8 mouse cellular contexts compared by ENCODE assay signal in the genomic region with DNA sequence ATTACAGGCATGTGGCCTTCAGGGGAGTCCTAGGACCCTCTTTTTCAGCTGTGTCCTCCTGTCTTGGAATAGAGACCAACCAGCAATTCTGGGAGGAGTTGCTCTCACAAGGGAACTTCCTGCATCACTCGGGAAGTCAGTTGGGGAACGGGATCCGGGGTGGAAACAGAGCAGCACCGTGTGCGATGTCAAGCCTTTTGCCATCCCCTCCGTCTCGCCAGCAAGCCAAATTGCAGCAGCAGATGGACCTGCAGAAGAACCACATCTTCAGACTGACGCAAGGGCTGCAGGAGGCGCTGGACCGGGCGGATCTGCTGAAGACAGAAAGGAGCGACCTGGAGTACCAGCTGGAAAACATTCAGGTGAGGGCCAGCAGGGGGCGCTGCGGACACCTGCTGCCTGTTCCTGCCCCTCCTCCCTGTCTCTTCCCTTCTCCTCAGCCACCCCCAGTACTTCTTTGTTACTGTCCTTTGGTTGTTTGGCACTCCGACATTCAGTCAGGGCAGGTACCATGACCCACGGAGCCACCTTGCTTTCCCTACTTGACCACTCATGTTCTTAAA. TPM values are rescaled to one million over a fixed set of nuclear protein-coding genes. Genes with fewer than 3 reads are reported as not detected.
DNase-seq lines count a peak whose midpoint lies in the region; ATAC-seq and TF ChIP-seq lines count a peak whose summit lies in the region.

No protein-coding gene starts in this region.

- WGBS in kidney, embryonic 15.5 days = 57% methylated on average over 16 of the region's 16 CpGs
- WGBS in midbrain, postnatal 0 days = 63% methylated on average over 16 of the region's 16 CpGs

- H3K79me2 ChIP-seq in C2C12 (ENCODE audit: control insufficient read depth, insufficient read depth) = no peaks in the 10 kb centered on the region

- H3K4me1 ChIP-seq in kidney, embryonic 15.5 days = peaks cover 46% of the 10 kb centered on the region
- H3K4me1 ChIP-seq in midbrain, postnatal 0 days (ENCODE audit: insufficient read depth, low read length) = 0 out of 2 replicates have a peak, but pooled peaks cover 7% of the 10 kb centered on the region

- ATAC-seq in kidney, embryonic 15.5 days (replicated peaks; ENCODE audit: low FRiP score) = no peak
- ATAC-seq in midbrain, postnatal 0 days (ENCODE audit: low FRiP score) = no peak
- no peak for ATAC-seq in megakaryocyte, adult 5-6 weeks (ENCODE audit: poor library complexity, severe bottlenecking)

- peak overlapping the region; percentile 88 for H3K27ac ChIP-seq in kidney, embryonic 15.5 days
- H3K27ac ChIP-seq in midbrain, postnatal 0 days (ENCODE audit: low read depth, low read length) = no peak overlapping the region

- H3K9me3 ChIP-seq in kidney, embryonic 15.5 days (replicated peaks) = no peaks in the 10 kb centered on the region
- no peaks in the 10 kb centered on the region for H3K9me3 ChIP-seq in midbrain, postnatal 0 days (ENCODE audit: low read length)

- H3K27me3 ChIP-seq in C2C12 (ENCODE audit: control insufficient read depth, insufficient read depth, insufficient read length) = no peaks in the 10 kb centered on the region
- H3K27me3 ChIP-seq in kidney, embryonic 15.5 days = no peaks in the 10 kb centered on the region
- no peaks in the 10 kb centered on the region for H3K27me3 ChIP-seq in midbrain, postnatal 0 days (ENCODE audit: insufficient read depth, low read length)

- no peak overlapping the region for H3ac ChIP-seq in C2C12 (ENCODE audit: control insufficient read depth, insufficient read length, low read depth)

- no peak for TF ChIP-seq POLR2A in brain, embryonic 14.5 days (IDR thresholded peaks at IDR 0.05; ENCODE audit: borderline replicate concordance, extremely low read depth, insufficient read depth, insufficient read length, poor library complexity, severe bottlenecking)

- no peak overlapping the region for H3K4me3 ChIP-seq in C2C12 (ENCODE audit: insufficient read depth, poor library complexity, severe bottlenecking)
- H3K4me3 ChIP-seq in kidney, embryonic 15.5 days (replicated peaks) = no peak overlapping the region
- no peak overlapping the region for H3K4me3 ChIP-seq in midbrain, postnatal 0 days (ENCODE audit: low read depth, low read length)

- no peaks in the 10 kb centered on the region for H3K79me3 ChIP-seq in C2C12 (ENCODE audit: low read depth)

- no peak overlapping the region for H3K9ac ChIP-seq in kidney, embryonic 15.5 days
- H3K9ac ChIP-seq in midbrain, postnatal 0 days (replicated peaks; ENCODE audit: low read length, poor library complexity, severe bottlenecking) = no peak overlapping the region

- peak; percentile 36 for DNase-seq in gastrocnemius, postnatal 10 days
- DNase-seq in gastrocnemius, adult 18-20 months (ENCODE audit: low spot score) = no peak
- no peak for DNase-seq in brain, embryonic 14.5 days (ENCODE audit: low read depth)
- no peak for DNase-seq in midbrain, postnatal 0 days (ENCODE audit: low spot score)
- DNase-seq in urinary bladder, postnatal 10 days (ENCODE audit: low spot score) = no peak

- TF ChIP-seq CTCF in C2C12 (IDR thresholded peaks at IDR 0.05; ENCODE audit: control insufficient read depth, insufficient read depth, insufficient read length) = peak; percentile 58
- TF ChIP-seq CTCF in brain, embryonic 14.5 days (IDR thresholded peaks at IDR 0.05; ENCODE audit: borderline replicate concordance, extremely low read depth, insufficient read depth, insufficient read length) = peak; percentile 65
- TF ChIP-seq CTCF in midbrain, postnatal 0 days (IDR thresholded peaks at IDR 0.05) = peak; percentile 54

- no peak overlapping the region for H3K4me2 ChIP-seq in kidney, embryonic 15.5 days
- H3K4me2 ChIP-seq in midbrain, postnatal 0 days (ENCODE audit: low read depth, low read length, poor library complexity, severe bottlenecking) = no peak overlapping the region

- peaks cover 45% of the 10 kb centered on the region for H3K36me3 ChIP-seq in C2C12 (ENCODE audit: control insufficient read depth, insufficient read depth)
- peaks cover 46% of the 10 kb centered on the region for H3K36me3 ChIP-seq in kidney, embryonic 15.5 days
- peaks cover 23% of the 10 kb centered on the region for H3K36me3 ChIP-seq in midbrain, postnatal 0 days (ENCODE audit: insufficient read depth, low read length)

TF ChIP-seq in C2C12, 6 proteins besides CTCF, POLR2A, EP300 and RAD21:
- TF ChIP-seq MAX (IDR thresholded peaks at IDR 0.05) (no peak), CEBPB (IDR thresholded peaks at IDR 0.05; ENCODE audit: low read depth) (no peak), FOSL1 (IDR thresholded peaks at IDR 0.05; ENCODE audit: insufficient read depth, low read length, poor library complexity, severe bottlenecking) (no peak), MYOG (IDR thresholded peaks at IDR 0.05; ENCODE audit: control insufficient read depth, extremely low read depth, insufficient read length) (no peak), MYOD1 (IDR thresholded peaks at IDR 0.05; ENCODE audit: control insufficient read depth, insufficient read length, low read depth) (no peak), USF1 (IDR thresholded peaks at IDR 0.05; ENCODE audit: low read depth) (no peak)
TF ChIP-seq in C2C12: peak in this region for 0.

RNA-seq across cellular contexts. Expression of a gene that starts 45.1 kb away (rescaled TPM):
- total RNA-seq in gastrocnemius, postnatal 10 days (2021) = 10 to 100 TPM; 17.7 to 23.6 TPM
- total RNA-seq in gastrocnemius, adult 18-20 months (2021) = 10 to 100 TPM in 1 of 2 experiments, 1 to 10 TPM in 1; 9.4 to 10.6 TPM
- 48.6 TPM for polyA plus RNA-seq in C2C12 (2012; fragmentation: generic; extraction: Trizol)
- 81.8 and 89.6 TPM in 2 replicates for polyA plus RNA-seq in brain, embryonic 14.5 days (2012; rRNA removed)
- 74.6 and 85.1 TPM in 2 replicates for polyA plus RNA-seq in kidney, embryonic 15.5 days (2015; fragmentation: Nextera tagmentation; extraction: Ambion mirVana)
- 43.8 and 47.0 TPM in 2 replicates for total RNA-seq in midbrain, postnatal 0 days (2014; rRNA removed)
- 47.0 and 53.3 TPM in 2 replicates for polyA plus RNA-seq in midbrain, postnatal 0 days (2015; fragmentation: Nextera tagmentation; extraction: Ambion mirVana)
- 56.7 and 62.7 TPM in 2 replicates for total RNA-seq in megakaryocyte, adult 5-6 weeks (2015)
- total RNA-seq in megakaryocyte, adult 5-6 weeks (2017) = 27.1 and 29.2 TPM in 2 replicates
